Mouse (Mus musculus) cerebellum, postnatal 14 days (tissue): ENCODE results near the gene Itgb5.

ENCODE experiments used
- DNase-seq, 2 experiments: peaks; one replicate each; pipeline ENCODE4 v3.0.0; 2021; ENCODE audit warnings: mixed read lengths in 2 of 2

The Itgb5 gene

DNA sequence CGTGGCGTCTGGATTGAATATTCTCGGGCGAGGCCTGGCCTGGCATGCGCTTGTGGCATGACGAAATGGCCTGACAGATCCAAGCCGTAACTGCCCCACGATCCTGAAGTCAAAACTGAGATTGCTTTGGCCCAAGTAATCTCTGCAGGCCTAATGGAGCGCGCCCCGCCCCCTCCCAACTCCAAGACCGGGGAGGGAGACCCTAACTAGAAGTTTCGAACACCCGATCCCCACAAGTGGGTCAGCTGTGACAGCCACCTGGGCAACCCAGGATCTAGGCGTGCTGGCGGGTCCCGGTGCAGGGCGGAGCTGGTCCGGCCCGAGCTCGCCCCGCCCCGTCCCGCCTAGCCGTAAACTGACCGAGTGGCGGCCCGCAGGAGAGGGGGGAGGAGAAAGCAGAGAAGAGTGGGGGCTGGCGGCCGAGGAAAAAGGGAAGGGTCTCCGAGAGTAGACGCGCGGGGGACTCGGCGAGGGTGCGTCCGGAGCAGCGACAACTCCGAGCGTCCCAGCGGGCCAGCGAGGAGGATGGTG is at the start of gene Itgb5:
Itgb5 (plus strand) TSS at position 365 of the 531 bp plus-strand sequence.
- DNase-seq: peak; percentile 53 to 65

DNA sequence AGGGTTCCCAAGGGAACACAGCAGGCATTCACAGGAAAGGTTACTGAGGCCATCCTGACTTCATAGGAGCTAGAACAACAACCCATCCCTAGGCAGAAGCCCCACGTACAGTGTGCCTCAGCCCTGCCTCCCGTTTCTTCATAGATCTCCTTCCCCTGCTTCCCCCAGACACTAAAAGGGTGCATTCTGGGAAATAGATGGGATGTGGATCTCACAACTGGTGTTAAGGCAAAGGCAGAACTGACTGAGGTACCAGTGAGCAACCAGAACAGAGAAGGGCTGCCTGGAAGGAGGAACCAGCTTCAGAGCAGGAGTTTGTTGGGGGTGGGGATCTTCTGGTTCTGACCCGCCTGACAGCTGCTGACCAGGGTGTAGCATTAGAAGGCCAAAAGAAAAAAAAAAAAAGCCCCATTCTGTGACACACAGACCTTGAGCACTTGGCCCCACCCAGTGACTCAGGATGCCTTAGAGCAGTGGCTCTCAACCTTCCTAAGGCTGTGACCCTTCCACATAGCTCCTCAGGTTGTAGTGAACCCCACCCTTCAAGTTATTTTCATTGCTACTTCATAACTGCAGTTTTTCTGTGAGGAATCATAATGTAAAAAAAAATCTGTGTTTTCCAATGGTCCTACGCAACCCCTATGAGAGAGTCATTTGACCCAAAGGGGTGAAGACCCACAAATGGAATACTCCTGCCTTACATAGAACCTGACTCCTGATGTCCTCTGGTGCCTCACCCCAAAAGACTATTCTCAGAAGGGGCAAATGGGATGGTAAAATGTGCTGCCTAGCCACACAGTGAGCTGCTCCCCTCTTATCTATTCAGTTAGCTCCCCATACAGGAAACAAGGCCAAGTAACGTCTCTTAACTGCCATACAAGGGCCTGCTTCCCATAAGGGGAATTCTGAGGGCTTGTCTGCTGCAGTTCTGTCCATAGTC is 47.4 kb upstream of the Itgb5 start:
- no peak for DNase-seq

DNA sequence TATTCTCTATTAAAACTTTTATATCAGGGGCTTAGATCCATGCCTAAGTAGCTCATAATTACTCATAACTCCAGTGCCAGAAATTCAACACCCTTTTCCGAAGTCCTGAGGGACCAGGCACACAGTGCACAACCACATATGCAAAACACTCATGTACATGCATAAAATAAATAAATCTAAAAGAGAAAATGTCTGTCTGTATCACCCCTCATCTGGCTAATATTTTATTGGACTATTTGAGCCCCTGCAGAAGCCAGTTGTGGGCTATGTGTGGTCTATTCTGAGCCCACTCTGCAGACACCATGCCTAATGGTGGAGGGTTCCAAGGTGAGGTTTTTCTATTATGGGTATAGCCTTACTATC is 46.8 kb upstream of the Itgb5 start:
- DNase-seq: no peak

DNA sequence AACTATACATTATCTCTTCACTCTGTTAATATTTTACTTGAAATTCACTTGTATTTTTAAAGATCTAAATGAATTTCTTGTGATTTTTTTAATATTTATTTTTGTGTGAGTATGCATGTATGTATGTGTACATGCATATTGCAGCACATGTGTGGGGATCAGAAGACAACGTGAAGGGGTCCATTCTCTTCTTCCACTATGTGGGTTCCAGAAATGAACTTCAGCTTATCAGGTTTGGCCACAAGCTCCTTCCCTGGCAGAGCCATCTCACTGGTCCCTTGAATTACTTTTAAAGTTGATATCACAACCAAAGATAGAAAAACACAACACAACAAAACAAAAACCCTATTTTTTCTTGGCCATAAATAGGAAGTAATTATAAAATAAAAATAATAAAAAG is 44.9 kb upstream of the Itgb5 start:
- DNase-seq: no peak

DNA sequence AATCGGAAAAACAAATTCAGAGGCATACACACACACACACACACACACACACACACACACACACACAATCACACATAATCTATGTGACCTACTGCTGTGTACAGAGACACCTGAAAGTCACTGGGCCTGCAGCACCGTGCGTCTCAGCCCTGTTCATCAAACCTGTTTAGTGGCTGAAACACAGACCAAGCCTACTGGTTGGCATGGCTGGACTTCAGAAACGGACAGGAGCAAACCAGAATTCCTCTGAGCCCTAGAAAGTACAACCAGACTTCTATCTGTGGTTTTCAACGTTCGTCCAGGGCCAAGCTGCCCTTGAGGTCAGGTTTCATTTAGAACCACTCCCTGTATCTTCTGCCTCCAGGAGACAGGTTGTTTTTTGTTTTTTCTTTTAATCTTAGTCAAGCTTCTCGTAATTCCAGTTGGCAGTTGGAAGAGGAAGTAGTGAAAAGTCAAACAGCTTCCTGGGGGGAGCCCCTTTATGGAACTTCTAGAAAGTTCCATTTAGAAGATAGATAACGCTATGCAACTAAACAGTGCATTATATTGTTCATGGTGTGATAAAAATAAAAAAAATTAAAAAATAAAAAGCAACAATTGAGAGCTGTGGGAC is 44.3 kb upstream of the Itgb5 start:
- DNase-seq: no peak

DNA sequence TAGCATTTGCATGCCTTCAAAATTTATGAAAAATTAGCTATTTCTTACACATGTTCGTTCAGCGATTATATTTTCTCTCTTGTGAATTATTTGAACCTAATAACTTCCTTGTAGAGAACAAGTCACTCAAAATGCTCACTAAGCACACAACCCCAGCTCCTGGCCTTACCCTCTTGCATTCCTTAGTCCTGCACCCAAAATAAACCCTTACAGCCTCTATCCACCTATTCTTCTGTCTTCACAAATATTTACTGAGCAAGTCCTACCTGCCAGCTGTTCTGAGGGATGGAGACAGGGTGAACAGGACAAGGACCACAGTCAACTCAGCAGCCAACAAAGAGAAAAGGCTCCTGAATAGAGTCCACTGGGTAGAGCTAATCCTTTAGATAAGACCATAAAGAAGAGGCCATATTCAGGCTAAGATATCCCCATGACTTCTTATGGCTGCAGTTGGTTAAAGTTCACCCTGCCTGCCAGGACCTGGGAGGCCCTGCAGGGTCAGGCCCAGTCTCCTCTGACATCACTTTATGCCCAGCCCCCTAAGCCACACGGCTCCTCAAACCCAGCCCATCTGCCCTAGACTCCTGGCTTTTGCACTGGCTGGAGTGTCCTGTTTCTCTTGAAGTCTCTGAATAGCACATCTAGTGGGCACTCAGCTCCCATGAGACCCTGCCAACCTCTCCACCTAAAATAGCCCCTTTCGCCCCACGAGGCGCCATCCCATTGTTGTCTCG is 42.6 kb upstream of the Itgb5 start:
- no peak for DNase-seq

DNA sequence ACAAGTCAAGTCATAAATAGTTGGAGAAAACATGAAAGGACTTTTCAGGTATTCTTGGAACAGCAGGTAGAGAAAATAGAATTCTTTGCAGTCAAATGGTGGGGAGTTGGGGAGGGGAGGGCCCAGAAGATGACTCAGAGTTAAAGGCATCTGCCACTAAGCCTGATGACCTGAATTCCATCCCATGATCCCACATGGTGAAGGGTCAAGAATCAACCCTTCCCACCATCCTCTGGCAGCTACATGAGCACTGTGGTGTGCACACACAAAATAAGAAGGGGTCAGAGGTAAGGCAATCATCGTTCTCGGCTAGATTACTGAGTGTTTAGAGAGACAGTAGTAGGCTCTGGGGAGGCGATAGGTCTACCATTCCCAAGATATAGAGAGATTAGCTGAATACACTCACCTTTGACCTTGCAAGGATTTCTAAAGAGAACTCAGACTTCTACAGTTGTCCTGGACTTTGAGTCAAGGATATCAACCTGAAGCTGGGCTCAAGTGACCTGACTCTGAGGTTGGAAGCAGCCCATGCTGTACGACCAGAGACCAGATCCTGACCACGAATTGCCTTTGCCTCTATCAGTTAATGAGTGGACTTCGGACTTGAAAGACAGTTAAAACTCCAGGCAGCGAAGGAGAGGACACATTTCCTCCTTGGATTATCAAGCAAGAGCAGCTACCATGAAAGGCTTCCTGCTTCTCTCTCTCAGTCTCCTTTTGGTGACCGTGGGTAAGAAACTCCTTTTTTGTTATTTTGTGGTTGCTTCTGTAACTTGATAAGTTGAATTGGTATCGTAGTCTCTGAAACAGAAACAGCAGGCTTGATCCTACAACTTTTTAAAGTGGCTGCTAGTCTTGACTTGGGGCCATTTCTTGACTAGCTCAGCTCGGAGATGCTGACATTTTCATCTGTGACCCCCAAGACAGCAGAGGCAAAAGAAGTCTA is 35.3 kb upstream of the Itgb5 start, which contains the start of gene Muc13:
Muc13 (plus strand) TSS at position 192 of the 946 bp plus-strand sequence.
- DNase-seq: no peak

DNA sequence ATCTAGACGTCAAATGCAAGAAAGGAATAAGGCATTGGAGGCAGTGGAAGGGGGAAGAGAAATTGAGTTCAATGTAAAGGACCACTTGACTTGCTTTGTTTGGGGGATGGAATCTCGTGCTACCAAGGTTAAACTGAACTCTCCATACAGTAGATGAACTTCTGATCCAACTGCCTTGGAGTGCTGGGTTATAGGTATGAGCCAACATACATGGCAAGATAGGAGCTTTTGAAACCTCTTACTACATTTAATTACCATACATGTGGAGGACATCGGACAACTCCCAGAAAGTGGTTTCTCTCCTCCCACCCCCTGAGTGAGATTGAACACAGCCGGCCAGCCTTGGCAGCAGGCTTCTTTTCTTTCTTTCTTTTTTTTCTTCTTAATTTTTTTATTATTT is 34.4 kb upstream of the Itgb5 start:
- no peak for DNase-seq

DNA sequence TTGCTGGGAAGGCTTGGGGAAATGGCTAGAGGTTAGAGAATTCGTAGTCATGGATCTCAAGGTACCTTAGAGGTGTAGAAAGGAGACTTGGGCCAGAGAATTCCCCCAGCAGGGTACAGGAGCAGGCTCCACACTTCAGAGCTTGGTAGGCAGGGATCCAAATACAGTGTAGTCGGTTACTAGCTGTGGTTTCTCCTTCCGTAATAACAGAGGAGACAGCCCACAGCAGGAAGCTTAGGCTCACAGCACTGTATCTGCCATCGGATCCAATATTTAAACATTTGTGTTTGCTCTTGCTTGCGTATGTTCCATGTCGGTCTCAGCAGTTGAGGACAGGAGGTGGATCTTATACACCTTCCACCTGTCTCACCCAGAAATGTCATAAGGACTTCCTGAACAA is 33.6 kb upstream of the Itgb5 start:
- DNase-seq: peak in 1 of 2 experiments; percentile 15

DNA sequence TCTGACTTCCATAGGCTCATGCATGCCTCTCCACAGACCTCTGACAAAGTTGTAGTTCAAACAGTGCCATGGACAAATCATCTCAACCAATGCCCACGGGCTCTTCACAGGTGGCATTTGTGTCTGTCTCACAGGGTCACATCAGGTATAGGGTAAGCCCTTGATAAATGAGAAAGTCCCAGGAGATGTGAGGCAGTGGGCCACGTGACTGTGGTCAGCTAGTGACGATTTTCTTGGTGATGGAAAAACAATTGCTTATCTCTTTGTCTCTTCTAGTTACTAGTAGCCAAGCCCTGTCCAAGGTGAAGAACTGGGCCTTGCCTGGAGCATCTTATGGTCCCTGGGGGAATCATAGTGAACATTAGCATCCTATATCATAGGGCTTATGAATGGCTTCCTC is 32.7 kb upstream of the Itgb5 start:
- DNase-seq: no peak

DNA sequence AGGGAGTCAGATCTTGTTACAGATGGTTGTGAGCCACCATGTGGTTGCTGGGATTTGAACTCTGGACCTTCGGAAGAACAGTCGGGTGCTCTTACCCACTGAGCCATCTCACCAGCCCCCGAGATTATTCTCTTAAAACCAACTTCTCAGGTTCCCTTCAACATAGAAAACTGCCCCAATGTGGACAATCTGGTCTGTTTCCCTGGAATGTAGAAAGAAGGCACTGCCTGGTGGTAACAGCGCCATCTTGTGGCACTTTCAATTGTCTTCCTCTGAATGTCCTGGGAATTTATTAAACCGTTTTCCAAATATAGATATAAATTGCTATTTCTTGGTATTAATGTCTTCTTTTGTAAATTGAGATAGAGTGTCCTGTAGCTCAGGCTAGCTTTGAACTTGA is 31.6 kb upstream of the Itgb5 start:
- DNase-seq: peak; percentile 80 to 87

DNA sequence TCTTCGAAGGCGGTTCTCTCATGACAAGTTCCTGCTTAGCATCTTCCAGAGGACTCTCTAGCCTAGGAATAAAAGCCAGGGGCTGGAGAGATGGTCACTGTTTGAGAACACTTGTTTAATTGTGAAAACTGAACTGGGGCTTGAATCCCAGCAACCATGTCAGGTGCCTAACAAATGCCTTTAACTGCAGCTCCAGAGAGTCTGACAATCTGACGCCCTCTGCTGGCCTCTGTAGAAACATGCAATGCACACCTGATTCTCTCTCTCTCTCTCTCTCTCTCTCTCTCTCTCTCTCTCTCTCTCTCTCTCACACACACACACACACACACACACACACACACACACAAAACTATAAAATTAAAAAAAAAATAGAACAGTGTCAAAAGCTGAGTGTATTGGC is 19.5 kb upstream of the Itgb5 start:
- DNase-seq: no peak

DNA sequence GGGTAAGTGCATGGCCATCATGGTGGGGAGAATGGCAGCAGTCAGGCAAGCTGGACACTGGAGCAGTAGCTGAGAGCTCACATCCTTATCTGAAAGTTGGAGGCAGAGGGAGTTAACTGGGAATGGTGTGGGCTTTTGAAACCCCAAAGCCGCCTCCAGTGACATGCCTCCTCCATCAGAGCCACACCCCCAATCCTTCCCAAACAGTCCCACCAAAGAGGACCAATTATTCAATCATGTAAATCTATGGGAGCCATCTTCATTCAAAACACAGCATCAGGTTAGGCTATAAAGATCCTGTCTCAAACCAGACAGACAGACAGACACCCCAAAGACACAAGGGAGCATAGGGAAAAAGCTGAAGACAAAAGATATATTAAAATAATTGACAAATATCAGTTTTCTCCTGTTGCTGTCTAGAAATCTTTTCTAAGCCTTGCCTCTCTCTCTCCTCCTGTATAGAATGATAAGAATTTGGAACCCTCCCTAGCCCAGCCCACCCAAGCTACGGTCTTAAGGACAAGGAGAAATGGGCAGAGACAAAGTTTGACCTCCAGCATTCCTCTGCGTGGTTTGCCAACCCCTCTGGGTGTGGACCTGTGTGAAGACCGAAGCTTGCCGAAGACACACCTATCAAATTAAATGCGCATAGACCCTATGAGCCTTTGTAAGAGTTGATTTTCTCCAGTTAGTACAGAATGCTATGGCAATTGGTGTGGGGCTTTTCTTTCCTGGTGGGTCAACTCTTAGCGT is 10.9 kb upstream of the Itgb5 start:
- no peak for DNase-seq

DNA sequence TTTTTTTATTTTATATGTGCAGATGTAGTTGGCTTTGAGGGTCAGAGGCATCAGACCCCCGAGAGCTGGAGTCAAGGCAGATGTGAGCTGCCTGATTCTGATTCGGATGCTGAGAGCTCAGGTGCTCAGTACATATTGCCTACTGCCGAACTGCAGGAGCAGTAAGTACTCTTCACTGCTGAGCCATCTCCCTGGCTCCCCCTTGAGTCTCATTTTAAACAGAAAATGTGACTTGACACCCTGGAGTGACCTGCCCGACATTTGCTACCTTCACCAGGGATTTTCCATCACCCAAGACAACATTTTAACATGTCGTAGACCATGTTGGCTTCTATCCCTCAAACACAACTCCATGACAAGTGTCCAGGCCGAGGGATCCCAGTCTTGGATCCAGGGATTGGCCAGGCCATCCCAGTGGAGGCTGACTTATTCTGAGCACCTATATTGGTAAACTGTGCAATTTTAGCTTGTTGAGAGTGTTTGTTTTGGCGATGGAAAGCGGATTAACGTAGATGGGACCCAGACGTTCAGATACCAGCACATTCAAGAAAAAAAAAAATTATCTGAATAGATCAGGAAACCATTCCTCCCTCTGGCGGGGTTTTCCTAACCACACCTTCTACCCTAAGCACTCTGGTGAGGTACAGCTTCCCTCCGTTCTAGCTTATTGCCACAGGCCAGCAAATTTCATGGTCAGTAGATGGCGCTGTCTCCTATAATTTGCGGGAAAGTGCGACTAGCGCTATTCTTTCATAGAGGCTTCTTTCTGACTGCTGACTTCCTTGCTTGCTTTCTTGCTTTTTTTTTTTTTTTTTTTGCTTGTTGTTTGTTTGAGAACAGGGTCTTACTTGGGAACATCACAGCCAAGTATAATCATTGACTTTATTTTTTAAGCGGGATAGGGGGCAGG is 8.9 kb upstream of the Itgb5 start:
- peak; percentile 96 to 97 for DNase-seq

DNA sequence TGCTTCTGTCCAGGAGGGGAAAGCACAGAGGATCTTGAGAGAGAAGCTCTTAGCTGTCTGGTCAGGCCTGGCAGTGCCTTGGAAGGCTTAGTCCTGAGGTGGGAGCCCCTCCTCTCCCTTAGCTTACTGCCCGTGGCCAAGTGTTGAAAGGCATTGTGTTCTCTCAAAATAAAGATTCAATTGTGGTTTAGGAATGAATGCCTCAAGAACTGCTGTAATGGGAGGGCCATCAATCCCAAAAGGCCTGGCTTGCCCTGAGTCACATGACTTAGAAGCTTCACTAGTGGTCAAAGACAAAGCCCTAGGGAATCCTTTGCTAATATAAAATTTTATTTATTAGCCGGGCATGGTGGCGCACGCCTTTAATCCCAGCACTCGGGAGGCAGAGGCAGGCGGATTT is 4.9 kb upstream of the Itgb5 start:
- DNase-seq: no peak

DNA sequence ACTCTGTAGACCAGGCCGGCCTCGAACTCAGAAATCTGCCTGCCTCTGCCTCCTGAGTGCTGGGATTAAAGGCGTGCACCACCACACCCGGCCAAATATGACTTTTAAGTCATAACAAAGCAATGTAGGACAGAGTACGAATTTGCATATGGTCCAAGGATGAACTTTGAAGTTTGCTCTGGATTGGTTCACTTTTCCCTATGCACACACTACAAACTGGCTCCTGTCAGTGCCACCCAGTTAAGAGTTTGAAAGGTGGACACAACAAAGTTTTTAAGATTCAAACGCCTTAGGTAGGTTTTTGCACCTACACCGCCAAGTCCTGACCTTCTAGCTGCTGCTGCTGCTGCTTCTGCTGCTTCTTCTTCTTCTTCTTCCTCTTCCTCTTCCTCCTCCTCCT is 969 bp upstream of the Itgb5 start:
- no peak for DNase-seq

DNA sequence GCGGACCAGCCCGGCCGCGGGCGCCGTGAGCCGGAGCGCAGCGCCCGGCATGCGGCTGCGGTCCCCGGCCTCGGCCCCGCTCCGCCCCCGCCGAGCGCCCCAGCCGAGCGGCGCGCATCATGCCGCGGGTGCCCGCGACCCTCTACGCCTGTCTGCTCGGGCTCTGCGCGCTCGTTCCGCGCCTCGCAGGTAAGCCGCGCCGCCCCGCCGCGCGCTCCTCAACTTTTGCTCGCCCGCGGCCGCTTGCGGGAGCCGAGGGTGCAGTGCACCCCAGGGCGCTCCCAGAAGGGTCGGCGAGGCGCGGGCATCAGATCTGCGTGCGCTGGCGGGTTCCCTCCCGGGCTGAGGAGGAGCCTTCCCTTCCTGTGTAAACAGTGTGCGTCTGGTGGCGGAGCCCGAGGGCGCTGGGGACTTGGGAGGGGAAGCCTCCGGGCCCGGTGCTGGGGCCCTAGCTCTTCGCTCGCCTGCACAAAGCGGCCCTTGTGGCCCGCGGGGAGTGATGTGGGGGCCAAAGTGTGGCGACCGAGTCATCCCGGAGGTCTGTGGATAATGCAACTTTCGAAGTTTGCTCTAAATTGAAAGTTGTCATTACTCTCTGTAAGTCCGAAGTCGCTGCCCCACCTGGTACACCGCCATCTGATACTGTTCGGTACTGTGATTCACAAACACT is 512 bp downstream of the Itgb5 start:
- DNase-seq: peak; percentile 29 to 44

DNA sequence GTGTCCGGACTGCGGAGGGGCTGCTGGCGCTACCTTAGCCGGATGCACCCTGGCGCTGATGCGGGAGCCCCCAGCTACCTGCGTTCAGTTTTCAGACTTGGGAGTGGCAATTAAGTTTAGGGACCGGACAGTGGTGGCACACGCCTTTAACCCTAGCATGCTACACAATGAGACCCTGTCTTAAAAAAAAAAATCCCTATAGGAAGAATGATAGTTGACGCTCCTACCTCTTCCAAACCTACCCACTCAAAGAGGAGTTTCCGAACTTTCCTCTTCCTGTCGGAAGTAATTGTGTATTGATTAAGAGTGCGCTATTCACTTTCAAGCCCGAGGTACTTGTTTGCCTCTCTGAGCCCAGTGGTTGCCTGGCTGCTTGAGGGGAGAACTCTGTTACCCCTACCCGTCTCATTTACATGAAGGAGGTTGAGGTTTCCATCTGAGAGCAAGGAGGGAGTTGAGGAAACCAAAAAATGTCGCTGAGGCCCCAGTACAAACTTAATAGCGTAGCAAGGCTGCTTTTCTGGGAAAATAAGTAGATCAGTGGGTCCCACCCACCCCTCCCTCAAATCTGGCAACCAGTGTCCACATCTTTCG is 1.1 kb downstream of the Itgb5 start:
- no peak for DNase-seq

DNA sequence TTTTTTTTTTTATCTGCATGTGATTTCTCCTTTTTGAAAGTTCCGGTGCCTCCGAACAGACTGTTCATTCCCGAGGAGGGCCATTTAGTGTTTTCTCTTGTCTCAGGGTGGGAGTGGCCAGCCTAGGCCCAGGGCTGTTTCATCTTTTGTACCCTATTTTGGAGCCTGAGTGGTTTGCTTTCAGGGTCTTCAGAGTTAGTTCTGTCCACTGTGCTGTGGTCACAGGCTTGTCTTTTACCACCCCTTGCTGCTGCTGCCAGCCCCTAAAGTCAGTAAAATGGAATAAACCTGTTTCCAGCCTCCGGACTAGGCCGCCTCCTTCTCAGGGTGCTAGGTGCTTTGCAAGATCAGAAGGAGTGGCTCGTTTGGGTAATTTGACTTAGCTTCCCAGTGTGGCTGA is 2.6 kb downstream of the Itgb5 start:
- no peak for DNase-seq
